Mouse (Mus musculus): ENCODE results near the gene Sprr2a1.
"Not testable (repeated sequence)": the region's sequence is repeated elsewhere in the genome, so short reads cannot be mapped to it uniquely, and the experiment has no call there.

Gene Sprr2a1

GRCm38 (mm10) chr3:92215569-92215968 is at the start of gene Sprr2a1, which contains the start of gene Sprr2a2:
Sprr2a1 (plus strand) TSS chr3:92215799.
Sprr2a2 (plus strand) TSS chr3:92215920.
- not testable (repeated sequence) for DNase-seq (ENCODE audit: inconsistent age in 2 of 2, low spot score in 1 of 2)

- no peak for DNase-seq (ENCODE audit: inconsistent age in 2 of 2, low spot score in 1 of 2)
These were observed 45.8 kb upstream of the Sprr2a1 start for GRCm38 (mm10) chr3:92169847-92170246.

GRCm38 (mm10) chr3:92176880-92177279 is 38.7 kb upstream of the Sprr2a1 start:
- no peak for DNase-seq (ENCODE audit: inconsistent age in 2 of 2, low spot score in 1 of 2)

- no peak for DNase-seq (ENCODE audit: inconsistent age in 2 of 2, low spot score in 1 of 2)
These were observed 19.9 kb upstream of the Sprr2a1 start for GRCm38 (mm10) chr3:92195512-92196200.

DNA sequence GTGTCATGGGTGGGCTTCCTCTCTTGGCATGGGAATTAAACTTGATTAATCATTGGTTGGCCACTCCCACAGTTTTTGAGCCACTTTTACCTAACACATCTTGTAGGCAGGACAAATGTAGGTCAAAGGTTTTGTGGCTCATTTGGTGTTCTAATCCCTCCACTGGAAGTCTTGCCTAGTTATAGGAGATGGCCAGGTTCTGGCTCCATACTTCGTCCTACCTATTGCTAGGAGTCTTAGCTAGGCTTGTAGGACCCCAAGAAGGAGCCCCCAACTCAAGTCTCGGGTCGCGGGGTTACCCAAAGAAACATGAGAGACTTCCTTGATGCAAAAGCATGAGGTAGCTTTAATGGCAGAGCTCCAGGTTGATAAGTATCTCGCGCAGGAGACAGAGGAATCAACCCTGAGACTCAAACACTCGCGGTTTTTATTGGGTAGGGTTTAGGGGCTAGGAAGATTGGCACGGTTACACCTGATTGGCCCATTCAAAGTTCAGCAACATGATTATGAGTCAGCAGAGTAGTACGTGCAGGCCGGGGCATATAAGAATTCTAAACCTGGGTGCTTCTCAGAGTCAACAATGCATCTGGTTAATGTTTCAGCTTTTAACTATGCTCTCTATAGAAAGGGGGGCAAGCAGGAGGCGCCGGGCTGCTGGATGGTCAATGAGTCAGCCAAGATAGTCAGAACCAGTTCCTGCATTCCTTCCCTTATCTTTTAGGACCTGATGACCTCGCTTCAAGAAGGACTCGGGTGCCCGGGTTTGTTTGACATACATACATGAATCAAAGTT is 4.3 kb upstream of the Sprr2a1 start:
- DNase-seq (ENCODE audit: inconsistent age in 2 of 2, low spot score in 1 of 2) = not testable (repeated sequence)

GRCm38 (mm10) chr3:92212059-92212458 is 3.5 kb upstream of the Sprr2a1 start:
- DNase-seq (ENCODE audit: inconsistent age in 2 of 2, low spot score in 1 of 2) = not testable (repeated sequence)

DNA sequence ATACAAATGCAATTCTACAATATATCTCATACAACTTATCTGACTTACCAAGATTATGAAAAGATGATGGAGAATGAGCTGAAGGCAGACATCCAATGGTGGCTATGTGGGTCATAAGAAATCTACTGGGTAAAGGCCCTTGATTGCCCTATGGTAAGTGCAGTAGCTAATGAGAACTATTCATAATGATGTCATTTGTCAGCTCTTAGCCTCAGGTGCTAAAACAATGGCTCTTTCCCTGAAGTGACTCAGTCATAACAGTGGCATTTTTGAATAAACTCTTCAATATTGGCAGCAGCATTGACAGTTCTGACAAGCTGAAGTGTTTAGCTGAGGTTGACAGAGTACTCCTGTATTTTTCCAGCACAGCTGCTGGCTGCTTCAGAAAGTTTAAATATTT is 1.9 kb upstream of the Sprr2a1 start:
- not testable (repeated sequence) for DNase-seq (ENCODE audit: inconsistent age in 2 of 2, low spot score in 1 of 2)

- DNase-seq (ENCODE audit: inconsistent age in 2 of 2, low spot score in 1 of 2) = not testable (repeated sequence)
These were observed 3.4 kb downstream of the Sprr2a1 start for GRCm38 (mm10) chr3:92219031-92219430.

DNA sequence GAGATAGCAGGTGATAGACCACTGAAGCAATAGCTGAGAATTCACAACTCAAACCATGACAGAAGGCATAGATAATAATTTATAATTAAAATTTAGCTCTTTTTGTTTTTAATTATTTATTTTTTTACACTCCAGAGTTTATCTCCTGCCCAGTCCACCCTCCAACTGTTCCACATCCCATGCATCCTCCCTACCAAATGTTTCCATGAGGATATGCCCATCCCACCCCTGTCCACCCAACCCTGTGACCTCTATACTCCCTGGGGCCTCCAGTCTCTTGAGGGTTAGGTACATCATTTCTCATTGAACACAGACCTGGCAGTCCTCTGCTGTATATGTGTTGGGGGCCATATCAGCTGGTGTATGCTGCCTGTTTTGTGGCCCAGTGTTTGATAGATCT is 8.1 kb downstream of the Sprr2a1 start:
- DNase-seq (ENCODE audit: inconsistent age in 2 of 2, low spot score in 1 of 2) = not testable (repeated sequence)

DNA sequence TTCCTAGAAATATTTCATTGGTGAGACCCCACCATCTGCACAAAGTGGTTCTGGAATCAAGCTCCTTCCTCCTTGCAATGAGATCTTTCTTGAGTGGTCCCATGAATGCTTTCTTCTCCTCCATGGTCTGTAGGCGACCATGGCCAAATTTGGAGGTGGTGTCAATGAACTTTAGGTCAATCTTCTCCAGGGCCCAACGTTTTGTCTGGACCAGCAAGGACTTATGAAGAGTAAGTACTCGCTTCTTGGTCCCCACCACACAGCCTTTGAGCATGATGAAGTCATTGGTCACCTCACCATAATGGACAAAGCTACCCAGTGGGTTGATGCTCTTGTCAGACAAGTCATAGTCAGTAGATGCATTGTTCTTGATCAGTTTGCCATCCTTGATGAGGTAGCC is 11.8 kb downstream of the Sprr2a1 start:
- DNase-seq (ENCODE audit: inconsistent age in 2 of 2, low spot score in 1 of 2) = peak in 1 of 2 experiments; percentile 23

GRCm38 (mm10) chr3:92236463-92237189 is 21.0 kb downstream of the Sprr2a1 start:
- DNase-seq (ENCODE audit: inconsistent age in 2 of 2, low spot score in 1 of 2) = not testable (repeated sequence)

DNA sequence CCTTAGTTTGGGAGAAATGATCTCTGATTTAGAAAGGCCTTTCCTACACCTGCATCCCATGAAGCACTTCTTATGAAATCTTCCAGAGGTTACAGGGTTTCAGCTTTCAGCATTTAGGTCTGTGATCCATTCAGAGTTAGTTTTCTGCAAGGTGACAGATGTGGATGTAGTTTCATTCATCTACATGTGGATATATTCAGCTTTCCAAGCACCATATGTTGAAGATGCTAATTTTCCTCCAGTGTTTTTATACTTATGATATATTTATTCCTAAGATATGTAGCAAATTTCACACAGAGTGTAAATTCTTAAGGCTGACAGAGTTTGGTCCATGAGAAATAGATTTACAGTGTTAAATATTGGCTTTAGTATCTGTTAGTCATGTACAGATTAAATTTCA is 23.1 kb downstream of the Sprr2a1 start:
- DNase-seq (ENCODE audit: inconsistent age in 2 of 2, low spot score in 1 of 2) = not testable (repeated sequence)

DNA sequence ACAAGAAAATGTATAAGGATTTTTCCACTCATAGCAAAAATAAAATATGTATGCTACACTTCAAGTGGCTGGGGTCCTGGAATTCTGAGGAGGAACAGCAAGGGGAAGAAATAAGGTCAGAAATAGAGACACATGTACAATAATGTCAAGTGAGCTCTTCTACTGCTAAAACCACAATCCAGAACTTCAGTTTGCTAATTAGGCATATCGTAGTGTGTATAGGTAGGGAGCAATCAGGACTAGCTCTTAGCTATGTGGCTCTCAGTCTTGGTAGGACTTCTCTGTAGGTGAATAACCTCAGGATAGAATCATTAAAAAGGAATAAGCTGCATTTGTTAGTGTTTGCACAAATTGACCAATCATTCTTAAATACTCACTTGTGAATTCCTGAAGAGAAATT is 23.6 kb downstream of the Sprr2a1 start:
- DNase-seq (ENCODE audit: inconsistent age in 2 of 2, low spot score in 1 of 2) = not testable (repeated sequence)

GRCm38 (mm10) chr3:92244833-92245232 is 29.2 kb downstream of the Sprr2a1 start:
- not testable (repeated sequence) for DNase-seq (ENCODE audit: inconsistent age in 2 of 2, low spot score in 1 of 2)

DNA sequence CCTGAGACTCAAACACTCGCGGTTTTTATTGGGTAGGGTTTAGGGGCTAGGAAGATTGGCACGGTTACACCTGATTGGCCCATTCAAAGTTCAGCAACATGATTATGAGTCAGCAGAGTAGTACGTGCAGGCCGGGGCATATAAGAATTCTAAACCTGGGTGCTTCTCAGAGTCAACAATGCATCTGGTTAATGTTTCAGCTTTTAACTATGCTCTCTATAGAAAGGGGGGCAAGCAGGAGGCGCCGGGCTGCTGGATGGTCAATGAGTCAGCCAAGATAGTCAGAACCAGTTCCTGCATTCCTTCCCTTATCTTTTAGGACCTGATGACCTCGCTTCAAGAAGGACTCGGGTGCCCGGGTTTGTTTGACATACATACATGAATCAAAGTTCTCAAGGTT is 30.6 kb downstream of the Sprr2a1 start:
- not testable (repeated sequence) for DNase-seq (ENCODE audit: inconsistent age in 2 of 2, low spot score in 1 of 2)

DNA sequence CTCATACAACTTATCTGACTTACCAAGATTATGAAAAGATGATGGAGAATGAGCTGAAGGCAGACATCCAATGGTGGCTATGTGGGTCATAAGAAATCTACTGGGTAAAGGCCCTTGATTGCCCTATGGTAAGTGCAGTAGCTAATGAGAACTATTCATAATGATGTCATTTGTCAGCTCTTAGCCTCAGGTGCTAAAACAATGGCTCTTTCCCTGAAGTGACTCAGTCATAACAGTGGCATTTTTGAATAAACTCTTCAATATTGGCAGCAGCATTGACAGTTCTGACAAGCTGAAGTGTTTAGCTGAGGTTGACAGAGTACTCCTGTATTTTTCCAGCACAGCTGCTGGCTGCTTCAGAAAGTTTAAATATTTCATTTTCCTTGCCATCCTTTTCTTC is 32.9 kb downstream of the Sprr2a1 start:
- DNase-seq (ENCODE audit: inconsistent age in 2 of 2, low spot score in 1 of 2) = not testable (repeated sequence)

DNA sequence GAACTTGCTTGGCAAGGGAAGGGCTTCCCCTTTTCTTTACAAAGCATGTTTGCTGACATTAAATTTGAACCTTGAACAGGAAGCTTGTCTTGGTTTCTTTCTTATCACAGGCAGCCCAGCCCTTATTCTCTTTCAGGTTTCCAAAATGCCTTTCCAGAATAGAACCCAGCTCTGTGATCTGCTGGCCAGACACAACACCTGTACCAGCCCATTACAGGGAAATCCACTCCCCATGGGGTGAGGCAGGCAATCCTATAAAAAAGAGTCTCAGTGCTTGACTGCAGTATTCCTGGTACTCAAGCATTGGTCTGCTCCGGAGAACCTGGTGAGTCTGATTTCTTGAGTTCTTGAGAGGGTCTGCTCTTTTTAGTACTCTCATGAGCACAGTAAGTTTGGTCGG is 34.9 kb downstream of the Sprr2a1 start:
- DNase-seq (ENCODE audit: inconsistent age in 2 of 2, low spot score in 1 of 2) = not testable (repeated sequence)

GRCm38 (mm10) chr3:92253860-92254259 is 38.3 kb downstream of the Sprr2a1 start:
- DNase-seq (ENCODE audit: inconsistent age in 2 of 2, low spot score in 1 of 2) = not testable (repeated sequence)

GRCm38 (mm10) chr3:92258526-92258925 is 42.9 kb downstream of the Sprr2a1 start:
- DNase-seq (ENCODE audit: inconsistent age in 2 of 2, low spot score in 1 of 2) = not testable (repeated sequence)

DNA sequence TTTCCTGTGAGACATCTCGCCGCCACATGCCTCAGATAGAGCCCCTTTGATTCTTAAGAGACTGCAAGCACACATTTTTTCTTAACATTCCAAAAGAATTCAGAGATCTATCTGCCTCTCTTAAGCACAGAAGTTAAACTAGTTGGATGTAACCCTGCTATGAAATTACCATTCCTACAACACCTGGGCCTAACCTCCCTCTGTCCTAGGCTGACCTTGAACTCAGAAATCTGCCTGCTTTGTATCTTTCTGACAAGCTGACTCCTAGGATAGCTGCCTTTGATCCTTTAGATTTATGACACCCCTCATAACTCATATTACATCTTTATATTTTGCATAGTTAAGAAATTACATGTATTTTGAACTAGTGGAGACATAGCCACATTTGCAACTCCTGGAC is 47.9 kb downstream of the Sprr2a1 start:
- not testable (repeated sequence) for DNase-seq (ENCODE audit: inconsistent age in 2 of 2, low spot score in 1 of 2)
